Mouse (Mus musculus) adrenal gland, postnatal 14 days (tissue): ENCODE results near the gene Hmgb1. TPM values are rescaled to one million over a fixed set of nuclear protein-coding genes. Genes with fewer than 3 reads are reported as not detected.

Experiments
- DNase-seq: peaks from one replicate; pipeline ENCODE4 v3.0.0; 2021; ENCODE audit warnings: mixed read lengths
- long read RNA-seq, 2 experiments: library from polyadenylated mRNA; stranded (forward); transcript quantifications; one replicate each; pipeline ENCODE4 v2.0.0; 2021
- total RNA-seq: library from RNA; stranded (reverse); gene quantifications from 2 replicates; pipeline ENCODE4 v1.2.3, GENCODE M21; 2021

The Hmgb1 gene
- total RNA-seq = 199 and 236 TPM in 2 replicates
- long read RNA-seq, experiment 1, transcript Hmgb1-201 (5 exons, 2,838 nt) = major isoform, 329 of 401 reads
- long read RNA-seq, experiment 1, transcript Hmgb1-202 (5 exons, 1,092 nt) = minor isoform, 22 of 401 reads
- long read RNA-seq, experiment 1, transcript Hmgb1-203 (4 exons, 1,720 nt) = minor isoform, 10 of 401 reads
- long read RNA-seq, experiment 1, partial matches to known transcripts = 5 of 401 reads
- long read RNA-seq, experiment 1, other reads (novel, unspliced or antisense) = 33 of 401 reads
- long read RNA-seq, experiment 2, transcript Hmgb1-203 (4 exons, 1,720 nt) = minor isoform, 6 of 266 reads
- long read RNA-seq, experiment 2, transcript Hmgb1-201 (5 exons, 2,838 nt) = major isoform, 222 of 266 reads
- long read RNA-seq, experiment 2, transcript Hmgb1-202 (5 exons, 1,092 nt) = minor isoform, 9 of 266 reads
- long read RNA-seq, experiment 2, partial matches to known transcripts = 12 of 266 reads
- long read RNA-seq, experiment 2, other reads (novel, unspliced or antisense) = 17 of 266 reads

DNA sequence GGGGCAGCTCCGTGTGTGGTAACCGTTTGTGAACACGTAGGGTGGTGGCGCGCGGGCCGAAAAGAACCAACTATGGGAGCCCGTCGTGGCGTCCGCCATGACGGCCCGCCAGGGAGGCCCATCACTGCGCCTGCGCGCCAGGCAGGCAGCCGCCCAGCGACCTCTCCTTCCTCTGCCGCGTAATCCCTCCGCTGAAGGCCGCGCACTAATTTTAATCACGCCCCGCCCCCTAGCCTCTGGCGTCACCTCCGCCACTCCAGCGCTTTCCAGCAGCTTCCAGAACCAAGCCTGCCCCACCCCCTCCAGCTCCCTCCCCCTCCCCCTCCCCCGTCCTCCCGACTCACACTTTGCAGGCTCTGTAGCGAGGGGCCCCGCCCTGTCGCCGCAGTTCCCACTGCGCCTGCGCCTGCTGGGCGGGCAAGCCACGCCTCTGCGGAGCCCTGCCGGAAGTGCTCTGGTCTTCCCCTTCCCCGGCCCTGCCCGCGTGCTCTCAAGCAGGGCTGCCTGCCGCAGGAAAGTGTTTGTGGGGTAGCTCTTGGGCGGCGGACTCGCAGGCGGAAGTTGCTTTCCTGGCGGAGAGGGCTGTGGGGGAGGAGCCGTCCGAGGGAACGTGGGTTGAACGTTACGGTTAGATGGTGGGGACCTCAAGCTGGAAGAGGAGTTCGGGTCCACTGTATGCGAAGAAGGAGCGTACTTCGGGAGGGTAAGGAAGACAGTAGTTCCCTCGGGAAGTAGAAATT, at the start of gene Hmgb1, which contains the start of gene Uspl1:
Gene Hmgb1 (minus strand): TSS at position 386 of the 740 bp plus-strand sequence.
Gene Uspl1 (plus strand): TSS at position 247 of the 740 bp plus-strand sequence.
- peak; percentile 100 for DNase-seq

DNA sequence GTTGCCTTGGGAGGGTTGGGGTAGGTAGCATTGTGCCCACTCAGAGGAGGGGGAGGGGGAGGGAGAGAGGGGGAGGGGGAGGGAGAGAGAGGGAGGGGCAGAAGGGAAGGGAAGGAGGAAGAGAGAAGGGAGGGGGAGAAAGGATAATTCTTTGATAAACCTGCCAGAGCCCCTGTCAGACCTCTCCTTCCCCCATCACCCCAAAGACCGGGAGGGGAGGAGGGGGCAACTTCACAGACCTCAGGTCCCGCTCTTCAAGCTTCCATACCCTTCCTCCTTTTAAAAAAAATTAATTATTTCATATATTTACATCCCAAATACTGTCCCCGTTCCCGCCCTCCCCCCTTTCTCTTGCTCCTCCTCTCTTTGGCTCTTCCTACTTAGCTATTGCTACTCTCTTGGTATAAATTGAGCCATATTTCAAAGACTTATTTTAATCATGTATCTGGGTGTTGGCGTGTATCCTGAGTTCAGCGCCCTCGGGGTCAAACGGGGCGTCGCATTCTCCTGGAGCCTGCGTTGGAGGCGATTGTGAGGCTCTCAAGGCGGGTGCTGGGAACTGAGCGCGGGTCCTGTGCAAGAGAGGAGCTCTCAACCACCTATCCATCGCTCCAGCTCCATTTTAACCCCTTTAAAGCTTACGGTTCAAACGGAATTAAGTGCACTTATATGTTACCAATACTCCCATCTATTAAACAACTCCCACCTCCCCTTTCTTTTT, 45.5 kb upstream of the Hmgb1 start:
- no peak for DNase-seq

DNA sequence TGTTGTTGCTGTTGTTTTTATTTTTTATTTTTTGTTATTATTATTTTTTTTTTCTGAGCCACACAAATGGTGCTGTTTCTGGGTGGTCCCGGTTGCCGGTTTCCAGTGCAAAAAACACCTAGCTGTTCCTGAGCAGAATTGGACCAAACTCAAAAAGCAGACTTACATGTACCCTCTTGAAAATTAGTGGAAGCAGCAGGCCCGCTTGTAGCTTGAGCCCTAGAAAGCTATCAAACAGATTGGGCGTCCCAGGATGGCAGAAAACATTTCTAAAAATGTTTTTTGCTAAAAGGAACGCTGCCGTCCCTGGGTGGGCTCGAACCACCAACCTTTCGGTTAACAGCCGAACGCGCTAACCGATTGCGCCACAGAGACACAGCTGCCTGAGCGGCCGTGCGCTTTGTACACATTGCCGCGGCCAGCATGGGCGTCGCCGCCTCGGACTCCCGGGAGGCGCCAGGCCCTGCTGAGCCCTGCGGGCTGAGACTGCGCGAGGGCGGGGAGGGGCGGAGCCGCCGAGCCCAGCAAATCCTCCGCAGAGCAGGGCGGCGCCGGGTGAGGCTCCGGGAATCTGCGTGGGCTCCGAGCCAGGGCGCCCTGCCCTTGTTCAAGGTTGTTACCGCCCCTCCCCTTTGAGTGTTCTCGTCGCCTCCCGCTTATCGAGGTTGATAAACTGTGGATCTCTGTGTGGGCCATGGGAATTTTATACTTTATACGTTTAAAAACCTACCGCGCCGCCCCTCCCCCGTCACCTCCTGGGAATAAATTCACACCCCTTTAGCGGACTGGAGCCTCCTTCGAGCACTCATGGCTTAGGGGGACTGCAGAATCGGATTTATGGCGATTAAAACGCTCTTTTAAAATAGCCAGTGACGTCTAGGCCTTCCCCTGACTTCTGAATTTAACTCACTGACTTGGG, 44.7 kb upstream of the Hmgb1 start:
- peak; percentile 99 for DNase-seq

DNA sequence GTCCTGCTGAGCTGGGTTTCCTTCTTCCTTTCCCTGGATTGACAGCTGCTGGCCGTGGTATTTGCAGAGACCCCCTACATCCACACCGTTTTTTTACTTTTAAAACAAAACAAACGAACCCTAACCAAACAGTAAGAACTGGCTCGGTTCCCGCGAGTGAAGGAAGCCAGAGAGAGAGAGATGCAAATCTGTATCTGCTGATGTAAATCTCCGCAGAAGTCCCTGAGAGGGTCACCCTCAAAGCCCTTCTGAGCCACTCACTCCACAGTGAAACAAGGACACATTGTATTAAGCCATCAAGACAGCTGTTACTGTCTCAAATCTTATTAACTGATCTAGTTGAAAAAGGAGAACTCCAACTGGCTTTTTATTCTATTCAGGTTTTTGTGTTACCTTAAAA, 40.4 kb upstream of the Hmgb1 start:
- DNase-seq = no peak

DNA sequence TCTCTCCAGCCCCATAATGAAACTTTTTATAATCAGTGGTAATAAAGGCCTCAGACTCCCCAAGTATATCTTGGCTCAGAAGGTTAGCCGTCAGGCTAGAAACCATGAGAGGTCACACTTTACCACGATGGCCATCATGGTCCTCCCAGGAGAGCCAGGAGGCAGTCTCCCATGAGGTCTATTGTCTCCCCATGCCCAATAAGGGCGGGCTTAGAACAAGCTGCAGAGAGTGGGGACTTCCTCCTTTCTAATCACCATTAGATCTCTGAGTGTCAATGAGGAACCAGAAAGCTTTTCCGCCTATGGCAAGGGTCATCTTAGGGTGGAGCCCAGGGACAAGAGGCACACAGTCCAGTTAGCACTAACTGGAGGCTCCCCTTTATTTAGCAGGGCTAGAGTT, 37.1 kb upstream of the Hmgb1 start:
- DNase-seq = no peak

DNA sequence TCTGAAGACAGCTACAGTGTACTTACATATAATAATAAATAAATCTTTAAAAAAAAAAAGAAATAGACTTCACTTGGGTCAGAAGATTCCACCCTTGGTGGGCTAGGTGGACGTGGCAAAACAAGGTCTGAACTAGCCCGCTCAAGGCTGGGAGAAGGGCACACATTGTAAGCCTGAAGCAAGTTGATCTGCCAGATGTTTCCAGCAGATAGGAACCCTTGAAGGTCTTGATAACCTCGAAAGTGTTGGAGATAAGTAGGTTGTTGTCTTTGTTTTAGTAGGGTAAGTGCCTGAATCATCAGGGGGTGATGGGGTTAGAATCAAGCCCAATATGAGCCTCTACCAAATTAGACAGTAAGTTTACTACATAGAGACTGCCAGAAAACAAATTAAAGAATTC, 35.2 kb upstream of the Hmgb1 start:
- no peak for DNase-seq

DNA sequence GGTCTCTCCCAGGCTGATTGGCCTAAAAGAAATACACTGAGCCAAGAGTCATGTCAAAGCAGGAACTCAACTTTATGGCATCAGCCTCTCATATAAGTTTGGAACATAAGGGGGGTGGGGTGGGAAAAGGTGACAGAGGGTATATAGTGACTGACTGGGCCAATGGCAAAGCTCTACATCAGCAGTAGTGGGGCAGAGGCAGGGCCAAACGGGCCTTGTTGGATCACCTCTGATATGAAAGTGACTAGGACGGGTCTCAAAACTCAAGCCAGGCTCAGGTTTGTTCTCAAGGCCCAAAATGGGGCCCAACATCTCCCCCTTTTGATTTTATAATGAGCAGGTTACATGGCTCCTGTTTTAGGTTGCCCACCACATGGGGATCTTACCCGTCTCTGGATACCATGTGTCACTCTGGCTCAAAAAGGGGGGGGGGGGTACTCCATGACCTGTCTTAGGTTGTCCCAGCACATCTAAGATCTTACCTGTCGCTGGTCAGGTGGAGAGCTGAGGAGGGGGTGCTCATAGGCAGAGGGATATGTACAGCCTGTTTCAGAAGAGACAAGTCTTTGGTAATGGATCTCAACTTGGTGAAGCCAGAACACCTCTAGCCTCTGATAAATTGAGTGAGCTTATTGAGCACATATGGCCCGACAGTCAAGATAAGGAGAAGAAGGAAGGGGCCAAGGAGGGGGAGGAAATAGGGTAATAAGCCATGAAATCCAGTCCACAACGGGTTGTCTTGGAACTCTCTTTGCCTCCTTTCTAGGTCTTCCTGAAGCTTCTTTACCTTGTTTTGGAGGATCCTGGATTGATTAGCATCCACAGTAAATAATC, 33.5 kb upstream of the Hmgb1 start:
- DNase-seq = no peak

DNA sequence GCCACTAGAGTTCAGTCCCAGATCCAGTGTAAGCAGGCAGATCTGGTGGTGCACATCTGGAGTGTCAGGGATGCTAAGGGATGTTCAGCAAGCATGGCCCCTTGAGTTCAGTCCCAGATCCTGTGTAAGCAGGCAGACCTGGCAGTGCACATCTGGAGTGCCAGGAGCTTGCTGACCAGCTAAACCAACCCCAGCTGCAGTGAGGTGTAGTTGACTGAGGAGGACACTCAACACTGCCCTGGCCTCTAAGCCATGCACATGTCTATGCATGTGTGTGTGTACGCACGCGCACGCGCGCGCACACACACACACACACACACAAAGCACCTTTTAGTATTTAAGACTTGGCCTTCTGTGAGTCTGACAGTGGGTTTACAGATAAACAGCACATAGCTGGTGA, 31.3 kb upstream of the Hmgb1 start:
- no peak for DNase-seq

DNA sequence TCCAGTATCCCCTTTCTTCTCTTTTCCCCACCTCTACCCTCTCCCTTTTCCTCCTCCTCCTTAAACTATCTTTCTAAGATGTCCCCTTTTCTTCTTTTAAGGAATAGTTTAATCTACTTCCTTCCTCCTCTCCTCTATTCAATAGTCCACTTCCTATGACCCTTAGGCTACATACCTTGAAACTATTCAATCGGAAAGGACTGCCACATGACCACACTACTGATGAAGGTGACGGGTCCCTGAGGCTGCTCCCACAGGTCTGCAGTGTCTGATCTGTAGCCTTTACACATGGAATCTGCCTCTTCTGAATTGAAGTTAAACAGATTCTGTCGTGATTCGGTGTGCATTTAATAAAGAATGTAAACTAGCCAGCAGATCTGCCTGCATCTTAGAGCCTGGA, 28.5 kb upstream of the Hmgb1 start:
- DNase-seq = no peak

DNA sequence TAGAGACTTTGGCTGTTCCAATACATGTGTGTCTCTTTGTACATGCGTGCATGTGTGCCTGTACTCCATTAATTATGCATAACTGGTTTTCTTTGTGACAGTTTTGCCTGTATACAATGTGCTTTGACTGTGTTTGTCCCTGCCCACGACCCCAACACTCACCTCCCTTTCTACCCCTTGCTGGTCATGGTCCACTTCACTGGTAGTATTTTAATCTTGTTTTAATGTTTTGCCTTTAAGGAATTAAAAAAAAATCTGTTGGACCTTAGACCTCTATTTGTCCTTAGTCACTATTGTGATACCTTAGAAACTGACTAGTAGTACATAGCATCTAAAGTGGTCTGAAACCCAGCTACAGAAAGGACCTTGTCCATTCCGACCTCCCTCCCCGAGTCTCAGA, 26.8 kb upstream of the Hmgb1 start:
- DNase-seq = no peak

DNA sequence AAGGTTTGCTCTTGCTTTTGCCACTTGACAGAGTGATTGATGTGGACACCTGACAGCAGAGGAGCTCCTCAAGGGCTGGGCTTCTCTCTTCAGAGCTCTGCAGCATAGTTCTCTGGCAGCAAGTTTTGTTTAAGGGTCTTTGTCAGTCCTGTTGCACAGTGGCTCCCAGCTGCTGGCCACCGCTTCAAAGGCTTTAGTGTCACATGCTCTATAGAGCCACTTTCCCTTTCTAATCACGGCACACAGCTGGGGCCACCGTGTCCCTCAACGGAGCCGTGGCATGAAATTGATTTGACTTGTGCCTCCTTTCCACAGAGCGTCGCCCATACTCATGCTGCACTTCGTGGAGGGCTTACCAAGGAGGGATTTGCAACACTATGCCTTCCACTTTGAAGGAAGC, 25.0 kb upstream of the Hmgb1 start:
- DNase-seq = no peak

DNA sequence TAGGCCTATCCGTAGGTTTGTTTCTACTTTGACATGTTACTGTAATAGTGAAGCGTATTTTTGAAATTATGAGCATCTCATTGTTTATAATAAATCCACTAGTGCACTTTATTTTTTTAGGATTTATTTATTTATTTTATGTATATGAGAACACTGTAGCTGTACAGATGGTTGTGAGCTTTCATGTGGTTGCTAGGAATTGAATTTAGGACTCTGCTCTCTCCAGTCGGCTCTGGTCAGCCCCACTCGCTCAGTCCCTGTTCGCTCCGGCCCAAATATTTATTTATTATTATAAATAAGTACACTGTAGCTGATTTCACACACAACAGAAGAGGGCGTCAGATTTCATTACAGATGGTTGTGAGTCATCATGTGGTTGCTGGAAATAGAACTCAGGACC, 24.5 kb upstream of the Hmgb1 start:
- no peak for DNase-seq

DNA sequence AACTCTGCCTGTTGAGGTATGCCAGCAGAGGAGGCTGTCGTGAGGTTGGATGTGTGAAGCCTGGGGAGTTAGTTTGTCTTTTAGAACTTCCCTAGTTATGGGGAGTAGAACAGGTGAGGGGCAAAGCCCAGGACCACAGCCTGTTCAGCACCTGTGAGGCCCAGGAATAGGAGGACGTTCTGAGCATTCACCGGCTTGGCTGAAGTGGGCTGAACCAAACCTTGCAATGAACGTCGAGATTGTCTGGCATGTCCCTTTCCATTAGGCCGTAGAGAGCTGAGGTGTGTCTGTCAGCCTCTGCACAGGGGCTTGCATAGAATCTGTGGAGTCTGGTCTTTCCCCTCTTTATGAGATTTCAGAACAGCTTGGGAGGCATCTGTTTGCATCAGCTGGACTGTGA, 23.4 kb upstream of the Hmgb1 start:
- DNase-seq = no peak

DNA sequence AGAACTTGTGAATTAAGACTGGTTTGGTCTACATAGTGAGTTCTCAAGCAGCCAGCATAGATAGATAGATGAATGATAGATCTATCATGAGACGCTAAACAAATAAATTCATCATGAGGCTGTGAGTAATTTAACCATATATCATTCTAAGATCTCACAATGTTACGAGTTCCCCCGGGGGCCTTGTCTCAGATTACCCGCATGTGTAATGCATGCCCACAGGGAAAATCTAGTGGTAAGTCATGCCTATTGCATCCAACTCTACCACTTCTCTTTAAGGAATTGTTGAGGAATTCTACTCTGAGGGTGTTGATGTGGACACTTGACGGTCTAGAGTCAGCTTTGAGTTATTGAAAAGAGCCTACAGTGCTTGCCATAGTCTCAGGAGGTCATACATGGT, 22.0 kb upstream of the Hmgb1 start:
- no peak for DNase-seq

DNA sequence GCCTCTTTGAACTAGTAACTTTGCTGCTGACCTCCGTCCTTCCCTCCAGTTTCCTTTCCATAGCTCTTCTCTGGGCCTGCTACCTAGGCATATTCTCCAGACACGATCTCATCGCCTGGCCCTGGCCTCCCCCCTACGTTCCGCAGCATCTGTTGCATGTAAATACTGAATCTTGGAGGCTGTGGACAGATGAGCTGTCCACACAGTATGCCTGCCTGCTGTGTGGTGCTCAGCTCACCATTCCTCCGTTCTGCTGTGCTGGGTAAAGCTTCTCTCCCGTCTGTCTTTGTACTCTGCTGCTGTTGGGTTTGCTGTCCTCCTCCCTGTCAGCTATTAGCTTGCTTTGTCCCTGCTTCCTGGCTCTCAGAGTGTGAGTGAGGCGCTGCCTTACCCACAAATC, 21.0 kb upstream of the Hmgb1 start:
- DNase-seq = no peak

DNA sequence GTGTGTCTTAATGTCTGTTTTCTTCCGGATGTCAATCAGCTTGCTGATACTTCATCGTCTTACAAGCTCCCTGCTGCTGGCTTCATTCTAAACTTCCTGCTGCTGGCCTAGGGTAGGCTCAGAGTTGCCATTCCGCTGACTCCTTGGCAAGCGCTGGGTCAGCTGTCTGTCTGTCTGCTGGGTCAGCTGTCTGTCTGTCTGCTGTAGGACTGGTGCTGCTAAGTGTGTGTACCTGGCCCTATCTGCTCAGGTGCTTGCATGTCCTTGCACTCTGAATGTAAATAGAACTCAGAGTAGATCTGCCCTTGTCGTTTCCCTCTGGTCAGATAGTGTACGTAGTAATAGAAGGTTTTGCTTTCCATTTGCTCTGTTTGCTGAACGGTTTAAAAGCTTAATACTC, 20.5 kb upstream of the Hmgb1 start:
- no peak for DNase-seq

DNA sequence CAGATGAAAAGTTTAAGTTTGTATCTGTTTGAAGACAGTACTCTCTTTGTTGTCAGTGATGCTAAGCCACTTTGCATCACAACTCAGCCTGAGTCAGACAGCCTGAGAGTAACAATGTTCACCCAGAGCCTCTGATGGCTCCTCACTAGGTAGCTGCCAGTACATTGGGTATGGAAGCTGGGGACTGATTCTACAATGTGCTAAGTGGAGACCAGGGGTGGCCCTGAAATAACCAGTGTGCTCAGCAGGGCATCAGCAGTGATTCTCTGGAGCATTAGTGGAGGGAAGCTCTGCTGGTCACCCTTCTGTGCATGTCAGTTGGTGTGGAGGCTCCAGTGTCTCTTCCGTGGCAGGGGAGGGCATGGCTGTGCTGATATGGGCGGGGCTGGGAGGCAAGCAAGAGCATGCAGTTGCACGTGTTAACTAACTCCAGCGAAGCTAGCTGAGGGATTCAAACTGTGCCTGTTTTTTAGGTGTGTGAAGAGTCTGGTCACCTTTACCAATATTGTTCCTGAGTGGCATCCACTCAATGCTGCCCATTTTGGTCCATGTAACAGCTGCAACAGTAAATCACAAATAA, 19.6 kb upstream of the Hmgb1 start:
- no peak for DNase-seq

DNA sequence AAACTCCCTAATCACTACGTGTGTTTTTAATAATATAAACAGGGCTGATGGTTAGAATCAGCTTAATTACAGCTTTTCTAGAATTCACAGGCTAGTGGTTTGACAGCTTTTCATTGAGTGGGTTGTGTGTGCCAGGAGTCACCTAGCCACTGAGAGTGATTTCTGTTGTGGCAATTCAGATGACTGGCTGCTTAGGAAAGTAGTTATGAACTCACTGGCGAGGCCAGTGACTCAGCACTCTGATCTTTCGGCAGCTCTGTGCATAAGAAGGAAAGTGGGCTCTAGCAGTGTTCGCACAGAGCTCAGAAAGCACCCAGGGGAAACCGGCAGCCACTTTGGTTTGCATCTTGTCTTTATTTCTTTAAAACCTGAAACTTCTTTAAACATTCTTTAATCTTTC, 18.7 kb upstream of the Hmgb1 start:
- peak; percentile 62 for DNase-seq

DNA sequence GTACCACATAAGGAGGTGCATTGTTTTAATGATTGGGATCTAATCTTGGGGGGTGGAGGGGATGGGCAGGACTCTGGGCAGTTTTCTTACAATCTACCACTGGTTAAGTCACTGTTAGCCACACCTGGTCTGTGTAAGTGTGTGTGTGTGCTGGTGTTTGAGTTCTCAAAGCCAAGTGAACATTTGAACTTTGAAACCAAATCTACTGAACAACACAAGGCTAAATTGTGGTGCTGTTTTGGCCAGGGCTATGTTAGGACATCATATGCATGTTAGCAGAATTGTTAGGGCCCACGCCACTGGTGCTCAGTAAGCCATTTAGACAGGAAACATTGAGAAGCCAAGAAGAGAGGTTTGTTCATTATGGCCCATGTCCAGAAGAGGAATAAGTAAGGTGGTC, 14.5 kb upstream of the Hmgb1 start:
- DNase-seq = no peak

DNA sequence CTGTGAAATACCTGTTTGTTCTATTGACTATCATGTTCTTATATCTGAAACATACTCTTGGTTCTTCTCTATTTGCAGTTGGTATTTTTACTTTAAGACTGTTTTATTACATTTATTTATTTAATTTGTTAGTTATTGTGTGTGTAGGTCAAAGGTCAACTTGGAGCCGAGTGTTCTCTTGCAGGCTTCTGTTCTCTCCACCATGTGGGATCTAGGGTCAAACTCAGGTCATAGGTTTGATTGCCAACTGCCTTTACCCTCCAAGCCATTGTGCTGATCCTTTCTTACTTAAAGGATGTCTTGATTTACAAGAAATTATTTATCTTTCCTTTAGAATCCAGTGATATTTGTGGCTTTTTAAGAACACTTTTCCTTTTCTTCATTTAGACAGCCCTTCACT, 12.3 kb upstream of the Hmgb1 start:
- DNase-seq = no peak
